Mouse (Mus musculus) brain, adult 2 months (tissue): Measurements from ENCODE around the gene Vcp.
"Not testable (repeated sequence)": the region's sequence is repeated elsewhere in the genome, so short reads cannot be mapped to it uniquely, and the experiment has no call there.

ENCODE experiments used
- DNase-seq: peaks from one replicate; pipeline ENCODE4 v3.0.0; 2011; ENCODE audit warnings: low read depth, low spot score

The Vcp gene

GRCm38 (mm10) chr4:43029749-43030148 is 29.4 kb upstream of the Vcp start:
- no peak for DNase-seq

- DNase-seq = no peak
Observed at GRCm38 (mm10) chr4:43029121-43029520, 28.8 kb upstream of the Vcp start.

DNA sequence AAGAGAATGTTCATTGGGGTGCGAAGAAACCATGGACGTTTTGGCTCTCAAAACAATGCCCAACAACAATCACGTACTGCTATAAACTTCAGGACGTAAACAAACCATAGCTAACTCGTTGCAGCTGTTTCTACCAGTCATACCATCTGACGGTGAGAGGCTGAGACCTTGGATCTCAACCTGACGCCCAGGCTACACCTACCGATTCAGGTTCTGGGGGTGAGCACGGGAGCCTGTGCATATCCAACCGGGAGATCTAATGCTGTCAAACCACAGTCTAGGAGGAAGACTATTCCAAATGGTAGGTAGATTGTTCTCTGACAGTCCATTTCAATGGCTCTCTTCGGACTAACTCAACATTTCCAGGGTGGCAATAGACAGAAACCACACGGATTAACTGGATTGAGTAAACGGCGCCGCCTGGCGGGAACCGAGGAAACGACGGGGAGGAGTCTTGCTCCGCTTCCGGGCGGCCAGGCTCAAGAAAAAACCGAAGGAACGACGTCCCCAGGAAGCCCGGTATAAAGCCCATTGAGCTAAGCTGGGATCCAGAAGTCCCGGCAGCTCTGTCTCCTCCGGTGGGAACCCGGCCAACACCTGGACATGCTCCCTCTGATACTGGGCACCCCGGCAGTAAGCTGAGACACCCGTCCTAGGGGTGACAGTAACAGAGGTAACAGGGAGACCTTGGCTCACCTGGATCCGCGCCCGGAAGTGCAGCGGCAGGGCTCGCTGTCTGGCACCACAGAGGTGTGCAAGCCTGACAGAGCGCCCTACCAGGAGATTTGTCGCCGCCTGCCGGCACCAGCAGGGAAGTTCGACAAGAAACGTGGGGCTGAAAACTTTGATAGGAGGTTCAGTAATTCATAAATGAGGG is 25.0 kb upstream of the Vcp start, which contains the start of gene Pigo:
Gene Pigo (minus strand): TSS at position 736 of the 877 bp plus-strand sequence.
- peak; percentile 98 for DNase-seq

DNA sequence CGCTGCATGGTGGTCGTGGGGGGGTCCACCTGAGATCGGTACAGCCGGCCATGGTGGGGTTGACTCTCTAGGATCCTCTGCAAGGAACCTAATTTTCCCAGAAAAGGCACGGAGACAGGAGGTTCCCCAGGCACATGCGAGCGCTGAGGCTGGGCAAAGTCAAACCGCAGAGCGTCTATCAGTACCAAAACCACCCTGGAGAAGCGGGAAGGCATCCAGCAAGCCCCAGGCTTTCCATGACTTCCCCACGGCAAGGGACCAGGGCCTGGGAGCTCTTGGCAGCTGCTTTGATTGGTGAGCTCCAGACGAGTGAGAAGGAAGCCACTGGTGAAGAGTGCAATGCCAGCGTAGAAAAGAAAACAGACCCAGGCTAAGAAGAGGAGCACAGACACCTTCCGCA is 24.4 kb upstream of the Vcp start:
- no peak for DNase-seq

- peak; percentile 18 for DNase-seq
Observed at GRCm38 (mm10) chr4:43021341-43021740, 21.0 kb upstream of the Vcp start.

DNA sequence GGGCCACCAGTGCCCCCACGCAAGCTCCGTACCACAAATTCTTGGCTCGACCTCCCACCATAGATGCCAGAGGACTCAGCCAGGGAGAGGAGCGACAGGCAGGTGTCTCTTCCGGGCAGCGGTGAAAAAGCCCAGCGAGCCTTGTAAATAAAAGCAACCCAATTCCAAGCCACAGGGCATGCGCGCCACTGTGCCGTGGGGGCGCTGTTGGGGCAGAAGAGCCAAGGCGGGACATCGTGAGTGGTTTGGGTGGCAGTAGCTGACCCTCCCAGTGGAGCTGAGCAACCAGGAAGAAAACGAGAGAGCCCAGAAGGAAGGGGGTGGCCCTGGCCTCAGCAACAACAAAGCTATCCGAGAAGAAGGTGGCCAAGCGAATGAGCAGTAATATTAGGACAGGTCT is 20.6 kb upstream of the Vcp start:
- no peak for DNase-seq

- no peak for DNase-seq
Observed at GRCm38 (mm10) chr4:43019641-43020465, 19.5 kb upstream of the Vcp start.

DNA sequence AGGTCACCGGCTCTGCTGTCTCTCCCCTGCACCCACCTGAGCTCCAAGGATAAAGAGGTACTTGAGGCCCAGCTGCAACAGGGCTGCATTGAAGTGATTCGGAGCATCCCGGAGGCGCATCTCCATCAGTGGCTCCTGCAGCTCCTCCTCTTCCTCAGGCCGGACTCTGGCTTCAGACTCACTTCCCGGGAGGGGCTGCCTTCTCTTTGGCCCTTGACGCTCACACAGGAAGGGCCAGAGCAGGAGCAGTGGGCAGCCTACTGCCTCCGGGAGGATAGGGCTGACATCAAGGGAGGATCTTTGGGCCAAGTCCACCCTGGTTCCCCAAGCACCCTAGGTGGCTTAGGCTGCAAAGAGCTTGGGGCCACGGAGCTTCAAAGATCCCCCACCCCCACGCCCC is 18.9 kb upstream of the Vcp start:
- no peak for DNase-seq

DNA sequence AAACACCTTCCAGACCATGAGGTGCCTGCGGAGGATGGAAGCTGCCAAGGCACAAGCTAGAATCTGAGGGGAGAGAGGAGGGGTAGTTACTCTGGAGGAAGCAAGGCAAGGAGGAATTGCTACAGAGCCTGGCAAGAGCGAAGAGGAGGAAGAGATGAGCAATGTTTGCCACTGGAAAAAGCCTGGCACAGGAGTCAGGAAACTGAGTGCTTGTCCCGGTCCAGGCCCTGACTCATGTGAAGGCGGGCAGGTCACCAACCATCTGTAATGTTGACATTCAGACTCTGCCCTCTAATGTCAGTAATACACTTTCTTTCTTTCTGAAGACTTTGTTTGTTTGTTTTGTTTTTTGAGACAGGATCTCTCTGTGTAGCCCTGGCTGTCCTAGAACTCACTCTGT is 17.8 kb upstream of the Vcp start:
- no peak for DNase-seq

GRCm38 (mm10) chr4:43012091-43012490 is 11.8 kb upstream of the Vcp start:
- no peak for DNase-seq

- DNase-seq = peak; percentile 92
Observed at GRCm38 (mm10) chr4:43010161-43011038, 10.1 kb upstream of the Vcp start, which contains the start of gene Fancg. Gene Fancg (minus strand): TSS chr4:43010506.

GRCm38 (mm10) chr4:43005765-43006164 is 5.5 kb upstream of the Vcp start:
- peak; percentile 57 for DNase-seq

- DNase-seq = peak; percentile 63
Observed at GRCm38 (mm10) chr4:43004951-43005350, 4.6 kb upstream of the Vcp start.

GRCm38 (mm10) chr4:43002756-43003439 is 2.6 kb upstream of the Vcp start:
- DNase-seq = no peak

GRCm38 (mm10) chr4:43001272-43001671 is 965 bp upstream of the Vcp start:
- DNase-seq = no peak

GRCm38 (mm10) chr4:42999451-43000140 is 711 bp downstream of the Vcp start:
- DNase-seq = peak; percentile 82

DNA sequence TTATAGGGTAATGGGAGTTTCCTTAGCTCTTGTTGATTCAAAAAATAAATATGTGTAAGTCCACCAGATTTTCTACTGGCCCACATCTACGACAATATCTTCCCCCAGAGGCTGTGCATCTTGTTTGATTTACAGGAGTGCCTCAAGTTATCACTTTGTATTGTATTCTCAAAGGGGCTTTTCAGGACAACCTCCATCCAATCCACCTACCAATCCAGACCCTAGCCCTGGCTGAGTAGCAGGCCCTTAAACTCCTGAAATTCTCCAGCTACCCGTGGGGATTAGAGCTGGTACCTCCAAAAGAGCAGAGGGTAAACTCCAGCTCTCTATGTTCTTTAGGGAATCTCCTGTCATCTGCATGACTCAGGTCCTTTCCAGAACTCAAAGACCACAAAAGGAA is 2.3 kb downstream of the Vcp start:
- DNase-seq = no peak

DNA sequence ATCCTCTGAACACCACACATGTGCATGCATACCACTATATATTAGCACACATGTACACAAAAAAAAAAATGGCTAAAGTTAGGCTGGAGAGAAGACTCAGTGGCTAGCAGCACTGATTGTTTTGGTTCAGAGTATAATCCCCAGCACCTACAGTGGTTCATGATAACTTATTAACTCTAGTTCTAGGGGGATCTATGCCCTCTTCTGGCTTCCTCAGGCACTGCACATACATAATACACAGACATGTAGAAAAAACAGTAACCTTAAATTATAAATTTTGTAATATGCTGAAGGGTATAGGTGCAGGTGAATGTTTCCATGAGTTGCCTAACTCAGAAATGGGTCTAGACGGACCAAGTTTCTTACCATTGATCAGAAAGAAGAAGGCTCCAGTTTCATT is 12.0 kb downstream of the Vcp start:
- DNase-seq = no peak

DNA sequence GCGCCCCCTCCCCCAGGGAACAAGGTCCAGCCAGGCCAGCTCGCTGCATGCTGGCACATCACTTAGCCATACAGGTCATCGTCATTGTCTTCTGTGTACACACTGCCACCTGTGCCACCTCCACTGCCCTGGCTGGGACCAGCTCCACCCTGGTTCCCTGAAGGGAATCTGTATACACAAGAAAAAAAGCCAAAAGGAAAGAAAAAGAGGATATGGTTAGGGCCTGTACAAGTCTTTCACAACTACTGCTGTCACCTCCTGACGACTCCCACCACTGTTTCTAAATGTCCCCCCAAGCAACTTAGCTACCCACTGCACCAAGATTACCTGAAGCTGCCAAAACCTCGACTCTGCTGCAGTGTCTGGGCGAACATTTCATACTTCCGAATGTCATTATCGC is 19.8 kb downstream of the Vcp start:
- DNase-seq = not testable (repeated sequence)

- DNase-seq = peak; percentile 27
Observed at GRCm38 (mm10) chr4:42978062-42978461, 22.2 kb downstream of the Vcp start.
